Mouse (Mus musculus): ENCODE results near the gene Bcl2l11.

Gene Bcl2l11

GRCm38 (mm10) chr2:128139781-128140180, 13.9 kb downstream of the Bcl2l11 start:
- no peak for DNase-seq (ENCODE audit: low spot score in 2 of 2)

- no peak for DNase-seq (ENCODE audit: low spot score in 2 of 2)
Observed at GRCm38 (mm10) chr2:128140183-128140582, 14.3 kb downstream of the Bcl2l11 start.

GRCm38 (mm10) chr2:128143992-128144391, 18.2 kb downstream of the Bcl2l11 start:
- no peak for DNase-seq (ENCODE audit: low spot score in 2 of 2)

GRCm38 (mm10) chr2:128145433-128145832, 19.6 kb downstream of the Bcl2l11 start:
- DNase-seq (ENCODE audit: low spot score in 2 of 2), result no peak

GRCm38 (mm10) chr2:128149596-128149995, 23.8 kb downstream of the Bcl2l11 start:
- DNase-seq (ENCODE audit: low spot score in 2 of 2), result no peak

- DNase-seq (ENCODE audit: low spot score in 2 of 2), result no peak
Observed at GRCm38 (mm10) chr2:128152211-128152610, 26.4 kb downstream of the Bcl2l11 start.

- DNase-seq (ENCODE audit: low spot score in 2 of 2), result peak; percentile 72 to 74
Observed at GRCm38 (mm10) chr2:128152845-128153550, 27.2 kb downstream of the Bcl2l11 start.

GRCm38 (mm10) chr2:128153551-128153910, 27.7 kb downstream of the Bcl2l11 start:
- peak; percentile 20 to 28 for DNase-seq (ENCODE audit: low spot score in 2 of 2)

- DNase-seq (ENCODE audit: low spot score in 2 of 2), result peak; percentile 50 to 57
Observed at GRCm38 (mm10) chr2:128155412-128156066, 29.7 kb downstream of the Bcl2l11 start.

- DNase-seq (ENCODE audit: low spot score in 2 of 2), result no peak
Observed at GRCm38 (mm10) chr2:128156067-128156462, 30.2 kb downstream of the Bcl2l11 start.

- DNase-seq (ENCODE audit: low spot score in 2 of 2), result peak in 1 of 2 experiments; percentile 18
Observed at GRCm38 (mm10) chr2:128156557-128157412, 30.9 kb downstream of the Bcl2l11 start.

- no peak for DNase-seq (ENCODE audit: low spot score in 2 of 2)
Observed at GRCm38 (mm10) chr2:128158734-128159410, 33.0 kb downstream of the Bcl2l11 start.

GRCm38 (mm10) chr2:128159619-128160125, 33.8 kb downstream of the Bcl2l11 start:
- no peak for DNase-seq (ENCODE audit: low spot score in 2 of 2)

GRCm38 (mm10) chr2:128163177-128163576, 37.3 kb downstream of the Bcl2l11 start:
- no peak for DNase-seq (ENCODE audit: low spot score in 2 of 2)

- peak in 1 of 2 experiments; percentile 49 for DNase-seq (ENCODE audit: low spot score in 2 of 2)
Observed at GRCm38 (mm10) chr2:128166623-128167423, 41.0 kb downstream of the Bcl2l11 start.

- DNase-seq (ENCODE audit: low spot score in 2 of 2), result no peak
Observed at GRCm38 (mm10) chr2:128167930-128168329, 42.1 kb downstream of the Bcl2l11 start.

- no peak for DNase-seq (ENCODE audit: low spot score in 2 of 2)
Observed at GRCm38 (mm10) chr2:128169486-128169885, 43.6 kb downstream of the Bcl2l11 start.

GRCm38 (mm10) chr2:128169972-128170371, 44.1 kb downstream of the Bcl2l11 start:
- no peak for DNase-seq (ENCODE audit: low spot score in 2 of 2)

- DNase-seq (ENCODE audit: low spot score in 2 of 2), result no peak
Observed at GRCm38 (mm10) chr2:128170614-128171013, 44.8 kb downstream of the Bcl2l11 start.

- DNase-seq (ENCODE audit: low spot score in 2 of 2), result no peak
Observed at GRCm38 (mm10) chr2:128172266-128172665, 46.4 kb downstream of the Bcl2l11 start.

- no peak for DNase-seq (ENCODE audit: low spot score in 2 of 2)
Observed at GRCm38 (mm10) chr2:128174176-128174575, 48.3 kb downstream of the Bcl2l11 start.

All from spleen, postnatal 36 days (tissue).